ENCODE assay signal across 8 mouse cellular contexts in genomic region chr2:130628424-130628823, GRCm38 (mm10). TPM values are rescaled to one million over a fixed set of nuclear protein-coding genes. Genes with fewer than 3 reads are reported as not detected.
DNase-seq lines count a peak whose midpoint lies in the region; ATAC-seq and TF ChIP-seq lines count a peak whose summit lies in the region.

No protein-coding gene starts in this region.

- TF ChIP-seq CTCF in heart, adult 2 months (IDR thresholded peaks at IDR 0.05), result peak; percentile 36
- TF ChIP-seq CTCF in intestine, postnatal 0 days (IDR thresholded peaks at IDR 0.05; ENCODE audit: low read depth), result peak; percentile 45; the same call in 1 of the 2 replicates

- no peaks in the 10 kb centered on the region; the same call in 1 of the 2 replicates for H3K36me3 ChIP-seq in heart, adult 2 months (ENCODE audit: control insufficient read depth, insufficient read depth, low read length)
- H3K36me3 ChIP-seq in intestine, postnatal 0 days (ENCODE audit: control insufficient read depth, insufficient read depth), result peaks cover 13% of the 10 kb centered on the region
- no peaks in the 10 kb centered on the region; the same call in 1 of the 2 replicates for H3K36me3 ChIP-seq in splenic B cell, adult 2 months (ENCODE audit: control insufficient read depth, insufficient read depth, low read length, poor library complexity, severe bottlenecking)

- peak overlapping the region; percentile 67 for H3K4me2 ChIP-seq in intestine, postnatal 0 days (replicated peaks; ENCODE audit: low read depth)

- no peak for TF ChIP-seq POLR2A in heart, adult 2 months (IDR thresholded peaks at IDR 0.05; ENCODE audit: insufficient read depth, low read depth, low read length)

- 58% methylated on average over 3 of the region's 3 CpGs for WGBS in heart, adult 2 months
- 66% methylated on average over 3 of the region's 3 CpGs for WGBS in intestine, postnatal 0 days

- H3K79me2 ChIP-seq in heart, adult 2 months (replicated peaks; ENCODE audit: control insufficient read depth, insufficient read depth, low read length), result peaks cover 3% of the 10 kb centered on the region; the same call in 1 of the 2 replicates

- ATAC-seq in intestine, postnatal 0 days, result no peak
- no peak for ATAC-seq in frontal cortex, adult (ENCODE audit: low TSS enrichment)

- intact Hi-C loops in heart, adult 2 months (cut with DNase I), result no loop called here

- no peak for DNase-seq in heart, adult 2 months
- DNase-seq in heart, adult 18-20 months, result no peak
- DNase-seq in 416B (ENCODE audit: low read depth), result peak; percentile 54
- DNase-seq in cerebellum, postnatal 36 days, result peak; percentile 14 to 21
- peak; percentile 43 for DNase-seq in splenic B cell, adult 2 months (ENCODE audit: low read depth, low spot score)
- DNase-seq in layer of hippocampus, adult 18-20 months (ENCODE audit: low spot score in 2 of 2), result no peak

- H3K4me3 ChIP-seq in heart, adult 2 months, result no peak overlapping the region
- no peak overlapping the region for H3K4me3 ChIP-seq in intestine, postnatal 0 days (ENCODE audit: low read depth, low read length)

- H3K9me3 ChIP-seq in intestine, postnatal 0 days (ENCODE audit: control insufficient read depth), result no peaks in the 10 kb centered on the region

- H3K9ac ChIP-seq in heart, adult 2 months (ENCODE audit: low read depth, low read length), result no peak overlapping the region
- no peak overlapping the region for H3K9ac ChIP-seq in intestine, postnatal 0 days (ENCODE audit: low read depth, low read length)

- H3K27me3 ChIP-seq in heart, adult 2 months (ENCODE audit: control insufficient read depth, insufficient read depth, low read length), result no peaks in the 10 kb centered on the region
- H3K27me3 ChIP-seq in intestine, postnatal 0 days (replicated peaks; ENCODE audit: control insufficient read depth, insufficient read depth, low read length), result no peaks in the 10 kb centered on the region
- no peaks in the 10 kb centered on the region for H3K27me3 ChIP-seq in splenic B cell, adult 2 months (ENCODE audit: control insufficient read depth, insufficient read depth, low read length, poor library complexity, severe bottlenecking)

- TF ChIP-seq EP300 in heart, adult 2 months (IDR thresholded peaks at IDR 0.05; ENCODE audit: insufficient read depth, low read depth, low read length), result no peak

- H3K4me1 ChIP-seq in heart, adult 2 months (ENCODE audit: control insufficient read depth, insufficient read depth, low read length), result no peaks in the 10 kb centered on the region
- peaks cover 3% of the 10 kb centered on the region; the same call in 1 of the 2 replicates for H3K4me1 ChIP-seq in intestine, postnatal 0 days (replicated peaks; ENCODE audit: control insufficient read depth, insufficient read depth, low read length)

- no peak overlapping the region for H3K27ac ChIP-seq in heart, adult 2 months
- no peak overlapping the region for H3K27ac ChIP-seq in intestine, postnatal 0 days (ENCODE audit: low read depth, low read length)

RNA-seq across cellular contexts. Expression of gene Fastkd5, which starts 1.4 kb away (rescaled TPM):
- 1 to 10 TPM; 7.5 to 9.0 TPM for total RNA-seq in heart, adult 2 months (2021)
- polyA plus RNA-seq in heart, adult 2 months (2012; rRNA removed), result 2.2 and 5.1 TPM in 2 replicates
- 1 to 10 TPM; 7.7 to 7.9 TPM for total RNA-seq in heart, adult 18-20 months (2021)
- polyA plus RNA-seq in intestine, postnatal 0 days (2015; fragmentation: Nextera tagmentation; extraction: Ambion mirVana), result 6.4 and 6.8 TPM in 2 replicates
- 10 to 100 TPM in 1 of 2 experiments, 1 to 10 TPM in 1; 9.6 to 10.4 TPM for total RNA-seq in layer of hippocampus, adult 18-20 months (2021)

RNA-seq across cellular contexts. Expression of gene Ubox5, which starts 1.4 kb away (rescaled TPM):
- total RNA-seq in heart, adult 2 months (2021), result 1 to 10 TPM; 3.9 to 5.2 TPM
- polyA plus RNA-seq in heart, adult 2 months (2012; rRNA removed), result 5.0 and 5.6 TPM in 2 replicates
- total RNA-seq in heart, adult 18-20 months (2021), result 1 to 10 TPM; 4.1 to 4.6 TPM
- 4.2 and 4.5 TPM in 2 replicates for polyA plus RNA-seq in intestine, postnatal 0 days (2015; fragmentation: Nextera tagmentation; extraction: Ambion mirVana)
- 10 to 100 TPM in 1 of 2 experiments, 1 to 10 TPM in 1; 9.3 to 11.2 TPM for total RNA-seq in layer of hippocampus, adult 18-20 months (2021)

RNA-seq across cellular contexts. Expression of gene Lzts3, which starts 14.2 kb away (rescaled TPM):
- total RNA-seq in heart, adult 2 months (2021), result 1 to 10 TPM; 4.9 to 5.1 TPM
- 5.8 and 7.2 TPM in 2 replicates for polyA plus RNA-seq in heart, adult 2 months (2012; rRNA removed)
- total RNA-seq in heart, adult 18-20 months (2021), result 1 to 10 TPM; 4.8 to 5.7 TPM
- 9.7 and 11.4 TPM in 2 replicates for polyA plus RNA-seq in intestine, postnatal 0 days (2015; fragmentation: Nextera tagmentation; extraction: Ambion mirVana)
- total RNA-seq in layer of hippocampus, adult 18-20 months (2021), result 100 to 1,000 TPM; 193 to 196 TPM

RNA-seq across cellular contexts. Expression of gene Ddrgk1, which starts 36.0 kb away (rescaled TPM):
- total RNA-seq in heart, adult 2 months (2021), result 10 to 100 TPM; 71.1 to 96.0 TPM
- 35.2 and 47.0 TPM in 2 replicates for polyA plus RNA-seq in heart, adult 2 months (2012; rRNA removed)
- total RNA-seq in heart, adult 18-20 months (2021), result 10 to 100 TPM; 85.2 to 97.5 TPM
- polyA plus RNA-seq in intestine, postnatal 0 days (2015; fragmentation: Nextera tagmentation; extraction: Ambion mirVana), result 118 and 120 TPM in 2 replicates
- 100 to 1,000 TPM in 1 of 2 experiments, 10 to 100 TPM in 1; 95.9 to 102 TPM for total RNA-seq in layer of hippocampus, adult 18-20 months (2021)

RNA-seq across cellular contexts. Expression of gene Itpa, which starts 39.0 kb away (rescaled TPM):
- 10 to 100 TPM; 14.9 to 16.8 TPM for total RNA-seq in heart, adult 2 months (2021)
- polyA plus RNA-seq in heart, adult 2 months (2012; rRNA removed), result 24.0 and 31.6 TPM in 2 replicates
- total RNA-seq in heart, adult 18-20 months (2021), result 10 to 100 TPM; 14.6 to 17.7 TPM
- 59.1 and 60.8 TPM in 2 replicates for polyA plus RNA-seq in intestine, postnatal 0 days (2015; fragmentation: Nextera tagmentation; extraction: Ambion mirVana)
- total RNA-seq in layer of hippocampus, adult 18-20 months (2021), result 10 to 100 TPM; 35.9 to 36.5 TPM

Comparison
In these comparisons a context has a peak if more than half of its experiments do, and no peak if none do; other contexts are left out.
1. DNase-seq: peak in 416B (single experiment), cerebellum, postnatal 36 days (2 of 2) and splenic B cell, adult 2 months (single experiment); none in heart, adult 2 months (0 of 2), heart, adult 18-20 months (0 of 2) and layer of hippocampus, adult 18-20 months (0 of 2).
2. RNA of gene Lzts3, which starts 14.2 kb away (total RNA-seq): 193 to 196 TPM in layer of hippocampus, adult 18-20 months; 4.8 to 5.7 TPM in heart, adult 18-20 months and 4.9 to 5.1 TPM in heart, adult 2 months; every median in the first group is over 10 times any median in the second.